Mouse (Mus musculus) hindbrain, postnatal 0 days (tissue): ENCODE measurements around the gene C2cd2l. TPM values are rescaled to one million over a fixed set of nuclear protein-coding genes. Genes with fewer than 3 reads are reported as not detected.

Experiments used
- ATAC-seq: fragments of 200-750 bp; cut with Nextera tagmentation; 2 replicates; pipeline ENCODE4 v1.8.0; 2017; ENCODE audit warnings: mild to moderate bottlenecking, moderate TSS enrichment, moderate library complexity
- DNase-seq: peaks from one replicate; pipeline ENCODE4 v3.0.0-alpha.2; 2015; ENCODE audit warnings: low spot score
- H3K27ac ChIP-seq: fragments of 300-500 bp; sonication (generic); 2 replicates; pipeline ENCODE4 v1.5.1; 2014; ENCODE audit warnings: mild to moderate bottlenecking
- H3K27me3 ChIP-seq: fragments of 300-500 bp; sonication (generic); 2 replicates; pipeline ENCODE4 v1.6.1; 2014; ENCODE audit warnings: low read length, mixed read lengths; ENCODE audit not compliant: insufficient read depth
- H3K36me3 ChIP-seq: fragments of 300-500 bp; sonication (generic); 2 replicates; pipeline ENCODE4 v1.6.1; 2014; ENCODE audit warnings: low read length, mixed read lengths; ENCODE audit not compliant: insufficient read depth
- H3K4me1 ChIP-seq: fragments of 300-500 bp; sonication (generic); 2 replicates; pipeline ENCODE4 v1.6.1; 2014; ENCODE audit warnings: antibody characterized with exemption, low read length, mixed read lengths; ENCODE audit not compliant: insufficient read depth
- H3K4me2 ChIP-seq: fragments of 300-500 bp; sonication (generic); 2 replicates; pipeline ENCODE4 v1.6.1; 2014; ENCODE audit warnings: low read depth, mild to moderate bottlenecking, low read length, moderate library complexity, mixed read lengths
- H3K4me3 ChIP-seq: fragments of 300-500 bp; sonication (generic); 2 replicates; pipeline ENCODE4 v1.5.1; 2014; ENCODE audit warnings: low read length
- H3K9ac ChIP-seq: fragments of 300-500 bp; sonication (generic); replicated peaks from 2 replicates; pipeline ENCODE4 v1.6.1; 2014; ENCODE audit warnings: mild to moderate bottlenecking, low read length, moderate library complexity, mixed read lengths
- H3K9me3 ChIP-seq: fragments of 300-500 bp; sonication (generic); 2 replicates; pipeline ENCODE4 v1.6.1; 2016; ENCODE audit warnings: low read length, mixed read lengths
- CTCF ChIP-seq: IDR thresholded peaks from 2 replicates; pipeline ENCODE4 v1.5.1; 2016; ENCODE audit warnings: antibody characterized with exemption, control low read depth, low read depth
- WGBS: fragments of 180-500 bp; shearing (Covaris S2); extraction: QIAGEN DNeasy Blood & Tissue Kit; methylation state at CpG from one replicate; pipeline ENCODE4 v1.1.7; 2014; 5-methylcytosine and 5-hydroxymethylcytosine counted together
- polyA plus RNA-seq: library from polyadenylated mRNA; unstranded; fragments of >200 nt; fragmentation: Nextera tagmentation; extraction: Ambion mirVana; gene quantifications from 2 replicates; pipeline ENCODE4 v1.2.1, GENCODE M21; 2015
- total RNA-seq: library from RNA; depleted of rRNA; stranded (reverse); fragments of >200 nt; gene quantifications from 2 replicates; pipeline ENCODE4 v1.2.3, GENCODE M21; 2014

The C2cd2l gene
- total and polyA plus RNA-seq, 2 experiments from 2014 or later, result 22.8 to 55.6 TPM

DNA sequence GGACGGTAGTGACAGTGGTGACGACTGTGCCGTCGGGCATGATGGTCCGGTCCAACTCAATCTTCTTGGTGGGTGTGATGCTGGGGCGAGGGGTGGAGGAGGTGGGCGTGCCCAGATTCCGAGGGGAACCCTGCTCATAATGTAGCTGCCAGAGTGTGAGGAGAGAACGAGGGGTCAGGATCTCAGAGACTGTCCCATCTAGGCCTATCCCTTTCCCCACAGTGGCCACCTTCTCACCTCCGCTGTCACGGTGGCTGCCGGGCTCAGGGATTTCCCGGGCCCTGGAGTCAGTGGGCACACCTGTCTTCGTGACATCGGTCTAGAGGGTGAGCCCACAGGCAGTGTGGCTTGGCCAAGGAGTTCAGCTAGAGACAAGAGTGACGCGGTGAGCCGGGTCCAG, 5.2 kb downstream of the C2cd2l start:
- Histone ChIP-seq H3K4me3 (no peak overlapping the region), H3K9ac (no peak overlapping the region), H3K27me3 (no peaks in the 10 kb centered on the region), H3K27ac (no peak overlapping the region), H3K9me3 (no peaks in the 10 kb centered on the region), H3K36me3 (peaks cover 29% of the 10 kb centered on the region), H3K4me1 (peaks cover 18% of the 10 kb centered on the region), H3K4me2 (no peak overlapping the region)
- DNase-seq (no peak), ATAC-seq (no peak)
- TF ChIP-seq CTCF, result no peak
- 96% methylated on average over 18 of the region's 18 CpGs for WGBS

DNA sequence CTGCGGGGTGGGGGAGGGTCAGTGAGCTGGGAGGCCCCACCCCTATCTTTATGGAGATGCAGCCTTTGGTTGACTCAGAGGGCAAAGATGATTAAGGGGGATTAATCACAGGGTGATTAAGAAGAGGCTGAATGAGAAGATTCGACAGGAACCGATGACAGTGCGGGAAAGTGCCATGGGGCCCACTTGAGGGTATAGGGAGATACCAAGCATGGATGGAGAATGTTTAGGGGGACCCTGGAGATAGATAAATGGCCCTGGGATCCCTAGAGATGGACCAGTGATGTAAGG, 5.9 kb downstream of the C2cd2l start:
- Histone ChIP-seq H3K9me3 (no peaks in the 10 kb centered on the region), H3K36me3 (peaks cover 29% of the 10 kb centered on the region), H3K27me3 (no peaks in the 10 kb centered on the region), H3K4me1 (peaks cover 18% of the 10 kb centered on the region), H3K9ac (no peak overlapping the region), H3K4me3 (no peak overlapping the region), H3K4me2 (no peak overlapping the region), H3K27ac (no peak overlapping the region)
- no peak for ATAC-seq
- 52% methylated on average over 4 of the region's 4 CpGs for WGBS
- no peak for DNase-seq
- TF ChIP-seq CTCF, result no peak

DNA sequence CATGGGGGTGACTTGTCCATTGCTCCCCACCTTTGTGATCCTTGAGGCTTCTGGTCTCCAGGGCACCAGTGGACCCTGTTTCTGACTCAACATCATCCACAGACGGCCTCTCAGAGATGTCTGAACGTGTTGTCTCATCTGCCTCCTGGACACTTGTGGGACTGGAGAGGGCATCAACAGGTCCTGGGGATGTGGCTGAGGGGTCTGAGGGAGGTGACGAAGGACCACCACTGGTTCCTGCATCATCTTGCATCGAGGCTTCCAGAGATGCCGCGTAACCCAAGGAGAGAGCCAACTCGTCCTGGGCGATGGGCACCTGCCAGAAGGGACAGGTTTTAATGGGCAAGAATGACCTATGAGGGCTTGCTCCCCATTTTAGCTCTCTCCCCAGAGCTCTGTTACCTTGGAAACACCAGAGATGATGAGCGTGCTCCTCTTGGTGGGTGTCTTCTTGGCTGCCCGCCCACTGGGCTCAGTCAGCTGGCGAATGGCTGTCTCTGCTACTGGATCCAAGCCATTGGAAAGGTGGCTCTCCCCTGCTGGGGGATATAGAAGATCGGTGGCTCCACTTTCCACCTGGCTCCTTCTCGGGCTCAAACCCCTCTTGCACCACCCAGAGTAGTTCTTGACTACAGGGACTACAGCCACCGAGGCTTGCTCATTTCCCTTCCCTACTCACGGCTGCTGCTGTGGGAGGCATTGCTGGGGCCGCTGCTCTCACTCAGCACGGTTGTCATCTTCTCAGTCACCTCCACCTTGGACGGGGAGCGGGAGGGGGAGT, 6.4 kb downstream of the C2cd2l start:
- Histone ChIP-seq H3K27me3 (no peaks in the 10 kb centered on the region), H3K27ac (no peak overlapping the region), H3K9ac (no peak overlapping the region), H3K4me3 (no peak overlapping the region), H3K4me1 (peaks cover 13% of the 10 kb centered on the region), H3K9me3 (no peaks in the 10 kb centered on the region), H3K36me3 (peaks cover 29% of the 10 kb centered on the region), H3K4me2 (no peak overlapping the region)
- peak; percentile 57 for DNase-seq
- ATAC-seq, result no peak
- no peak for TF ChIP-seq CTCF
- WGBS, result 52% methylated on average over 19 of the region's 19 CpGs

DNA sequence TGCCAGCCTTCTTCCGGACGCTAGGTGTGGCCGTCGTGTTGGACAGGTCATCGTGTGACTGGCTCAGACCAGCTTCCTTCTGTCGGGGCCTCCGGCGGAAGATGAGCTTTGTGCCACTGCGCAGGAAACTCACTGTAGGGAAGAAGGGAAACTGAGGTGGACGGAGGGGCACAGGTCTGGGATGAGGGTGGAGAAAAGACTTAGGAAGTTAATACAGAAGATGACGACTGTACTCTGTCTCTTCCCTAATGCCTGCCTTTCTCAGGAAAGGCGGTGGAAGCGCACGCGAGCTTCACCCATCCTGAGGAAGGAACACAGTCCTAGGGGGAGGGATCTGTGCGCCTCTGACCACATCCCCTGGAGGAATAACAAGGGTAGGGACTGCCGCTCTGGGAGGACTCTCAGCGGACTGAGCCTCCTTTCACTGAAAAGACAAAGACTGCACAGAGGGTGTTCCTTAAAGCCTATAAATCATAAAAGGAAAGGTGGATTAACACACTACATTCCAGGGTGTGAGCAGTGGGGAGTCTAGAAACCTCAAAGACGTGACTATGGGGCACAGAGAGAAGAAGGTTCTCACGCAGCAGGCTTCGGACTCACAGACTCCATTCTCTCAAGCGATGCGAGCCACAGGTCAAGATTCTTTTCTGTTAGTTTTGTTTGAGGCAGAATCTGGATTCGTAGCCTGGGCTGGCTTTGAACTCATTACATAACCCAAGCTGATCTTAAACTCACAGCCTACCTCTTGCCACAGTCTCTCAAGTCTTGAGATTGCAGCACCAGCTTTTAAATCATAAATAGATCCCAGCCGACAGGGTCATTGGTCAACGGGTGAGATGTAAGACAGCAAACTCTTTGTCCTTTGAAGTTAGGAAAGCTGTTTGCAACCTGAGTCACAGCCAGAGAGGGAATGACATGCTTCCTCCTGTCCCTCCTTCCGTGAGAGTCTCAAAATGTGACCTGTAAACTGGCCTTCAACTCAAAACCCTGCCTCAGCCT, 8.7 kb downstream of the C2cd2l start:
- no peak overlapping the region for H3K4me3 ChIP-seq
- ATAC-seq (no peak), DNase-seq (no peak)
- H3K27me3 ChIP-seq, result no peaks in the 10 kb centered on the region
- H3K36me3 ChIP-seq, result peaks cover 29% of the 10 kb centered on the region
- H3K27ac ChIP-seq, result no peak overlapping the region
- H3K4me2 ChIP-seq, result no peak overlapping the region
- H3K9ac ChIP-seq, result no peak overlapping the region
- TF ChIP-seq CTCF, result no peak
- 19% methylated on average over 27 of the region's 27 CpGs for WGBS
- H3K9me3 ChIP-seq, result no peaks in the 10 kb centered on the region
- H3K4me1 ChIP-seq, result no peaks in the 10 kb centered on the region

DNA sequence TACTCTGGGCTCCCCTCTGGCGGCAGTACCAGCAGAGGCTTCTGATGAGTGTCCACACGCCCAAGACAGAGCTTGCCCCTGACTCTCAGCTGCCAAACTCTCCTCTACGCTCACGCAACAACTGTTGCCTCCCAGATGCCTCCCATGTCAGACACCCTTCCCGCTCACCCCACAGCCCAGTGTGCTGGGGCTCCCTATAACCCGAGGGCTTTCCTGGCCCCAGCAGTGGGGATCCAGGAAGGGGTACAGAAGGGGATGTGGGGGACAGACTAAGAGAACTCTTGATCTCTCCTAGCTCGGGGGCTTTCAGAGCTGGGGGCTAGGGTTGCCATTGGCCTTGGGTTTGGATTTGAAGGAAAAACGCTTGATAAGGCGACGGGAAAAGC, 9.3 kb downstream of the C2cd2l start:
- WGBS, result 37% methylated on average over 10 of the region's 10 CpGs
- H3K9me3 ChIP-seq, result no peaks in the 10 kb centered on the region

DNA sequence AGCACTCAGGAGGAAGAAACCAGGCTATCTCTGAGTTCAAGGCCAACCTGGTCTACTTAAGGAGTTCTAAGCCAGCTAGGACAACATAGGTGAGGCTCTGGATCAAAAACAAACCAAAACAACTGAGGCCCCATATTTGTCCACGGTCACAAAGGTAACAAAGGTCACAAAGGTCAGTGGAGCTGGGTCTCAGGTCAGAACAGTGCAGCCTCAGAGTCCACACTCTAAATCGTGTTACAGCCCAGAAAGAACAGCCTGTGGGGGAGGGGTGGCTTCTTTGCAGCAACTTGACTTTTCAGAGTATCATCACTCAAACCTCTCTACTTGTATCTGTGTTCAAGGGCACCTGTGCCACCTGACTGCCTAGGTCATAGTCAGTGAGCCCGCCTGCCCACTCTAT, 10.3 kb downstream of the C2cd2l start:
- 69% methylated on average over 3 of the region's 3 CpGs for WGBS
- no peak overlapping the region for H3K27ac ChIP-seq
- H3K27me3 ChIP-seq, result no peaks in the 10 kb centered on the region
- TF ChIP-seq CTCF, result no peak
- H3K4me2 ChIP-seq, result no peak overlapping the region
- H3K36me3 ChIP-seq, result peaks cover 15% of the 10 kb centered on the region
- H3K4me3 ChIP-seq, result no peak overlapping the region
- no peak overlapping the region for H3K9ac ChIP-seq
- H3K9me3 ChIP-seq, result no peaks in the 10 kb centered on the region
- 0 out of 2 replicates have a peak, but pooled peaks cover 1% of the 10 kb centered on the region for H3K4me1 ChIP-seq
- DNase-seq, result no peak
- ATAC-seq, result no peak

More for the DNA sequence above, 9.3 kb downstream of the C2cd2l start:
- Histone ChIP-seq H3K27me3 (no peaks in the 10 kb centered on the region), H3K36me3 (peaks cover 24% of the 10 kb centered on the region), H3K4me2 (no peak overlapping the region), H3K4me3 (no peak overlapping the region), H3K27ac (no peak overlapping the region), H3K4me1 (no peaks in the 10 kb centered on the region), H3K9ac (no peak overlapping the region)
- ATAC-seq (no peak), DNase-seq (no peak)
- TF ChIP-seq CTCF, result no peak
